Mouse (Mus musculus) liver, embryonic 12.5 days (tissue): ENCODE measurements around the gene Prpf6. TPM values are rescaled to one million over a fixed set of nuclear protein-coding genes. Genes with fewer than 3 reads are reported as not detected.

ENCODE experiments used
- ATAC-seq: fragments of 200-750 bp; cut with Nextera tagmentation; 2 replicates; pipeline ENCODE4 v1.8.0; 2017; ENCODE audit warnings: moderate number of reproducible peaks, mild to moderate bottlenecking, moderate library complexity
- H3K27ac ChIP-seq: fragments of 300-500 bp; sonication (generic); 2 replicates; pipeline ENCODE4 v1.5.1; 2016; ENCODE audit warnings: mild to moderate bottlenecking
- H3K27me3 ChIP-seq: fragments of 300-500 bp; sonication (generic); replicated peaks from 2 replicates; pipeline ENCODE4 v1.6.1; 2016; ENCODE audit warnings: mild to moderate bottlenecking, moderate library complexity
- H3K36me3 ChIP-seq: fragments of 300-500 bp; sonication (generic); 2 replicates; pipeline ENCODE4 v1.6.1; 2016; ENCODE audit warnings: mild to moderate bottlenecking, moderate library complexity
- H3K4me1 ChIP-seq: fragments of 300-500 bp; sonication (generic); 2 replicates; pipeline ENCODE4 v1.6.1; 2016
- H3K4me2 ChIP-seq: fragments of 300-500 bp; sonication (generic); 2 replicates; pipeline ENCODE4 v1.6.1; 2016; ENCODE audit warnings: mild to moderate bottlenecking, moderate library complexity
- H3K4me3 ChIP-seq: fragments of 300-500 bp; sonication (generic); 2 replicates; pipeline ENCODE4 v1.5.1; 2016; ENCODE audit warnings: mild to moderate bottlenecking, moderate library complexity
- H3K9ac ChIP-seq: fragments of 300-500 bp; sonication (generic); 2 replicates; pipeline ENCODE4 v1.6.1; 2016; ENCODE audit warnings: mild to moderate bottlenecking, moderate library complexity
- H3K9me3 ChIP-seq: fragments of 300-500 bp; sonication (generic); replicated peaks from 2 replicates; pipeline ENCODE4 v1.6.1; 2016; ENCODE audit warnings: mild to moderate bottlenecking, moderate library complexity
- WGBS: fragments of 180-500 bp; shearing (Covaris S2); methylation state at CpG from one replicate; pipeline ENCODE4 v1.1.7; 2016; ENCODE audit not compliant: insufficient replicate concordance; 5-methylcytosine and 5-hydroxymethylcytosine counted together
- polyA plus RNA-seq: library from polyadenylated mRNA; unstranded; fragments of >200 nt; fragmentation: Nextera tagmentation; extraction: Ambion mirVana; gene quantifications from 2 replicates; pipeline ENCODE4 v1.2.1, GENCODE M21; 2016

Gene Prpf6
- polyA plus RNA-seq, 1 experiment from 2014 or later = 48.2 TPM

DNA sequence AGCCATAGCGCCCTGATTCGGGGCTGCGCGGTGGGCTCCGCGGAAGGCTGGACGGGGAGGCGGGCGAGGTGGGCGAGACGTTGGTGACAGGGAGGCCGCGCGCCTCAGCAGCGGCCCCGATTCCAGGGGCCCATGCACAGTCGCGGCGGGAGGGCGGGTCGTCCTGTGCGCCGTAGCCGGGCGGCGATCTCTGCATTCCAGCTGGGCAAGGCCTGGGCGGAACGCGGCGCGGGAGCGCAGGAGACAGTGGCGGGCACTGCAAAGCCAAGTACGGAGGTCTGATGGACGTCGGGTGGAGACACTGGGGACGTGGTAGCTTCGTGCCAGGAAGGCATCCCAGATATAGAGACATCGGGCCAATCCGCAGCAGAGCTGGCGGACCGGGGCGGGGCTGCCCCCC lies 79.7 kb downstream of the Prpf6 start, which contains the start of gene Sox18:
Gene Sox18, minus strand, starts transcription at position 315 of the 400 bp plus-strand sequence.
- peak within 1 kb of the TSS; percentile 61 for H3K4me2 ChIP-seq
- peaks cover 17% of the 10 kb centered on the region for H3K4me1 ChIP-seq
- H3K36me3 ChIP-seq = no peaks in the 10 kb centered on the region
- H3K27me3 ChIP-seq = peaks cover 80% of the 10 kb centered on the region
- no peaks in the 10 kb centered on the region for H3K9me3 ChIP-seq
- H3K4me3 ChIP-seq = peak within 1 kb of the TSS; percentile 49
- under 1% methylated on average over 43 of the region's 43 CpGs for WGBS
- no peak for ATAC-seq
- H3K9ac ChIP-seq = peak within 1 kb of the TSS; percentile 45; the same call in 1 of the 2 replicates
- no peak within 1 kb of the TSS for H3K27ac ChIP-seq

DNA sequence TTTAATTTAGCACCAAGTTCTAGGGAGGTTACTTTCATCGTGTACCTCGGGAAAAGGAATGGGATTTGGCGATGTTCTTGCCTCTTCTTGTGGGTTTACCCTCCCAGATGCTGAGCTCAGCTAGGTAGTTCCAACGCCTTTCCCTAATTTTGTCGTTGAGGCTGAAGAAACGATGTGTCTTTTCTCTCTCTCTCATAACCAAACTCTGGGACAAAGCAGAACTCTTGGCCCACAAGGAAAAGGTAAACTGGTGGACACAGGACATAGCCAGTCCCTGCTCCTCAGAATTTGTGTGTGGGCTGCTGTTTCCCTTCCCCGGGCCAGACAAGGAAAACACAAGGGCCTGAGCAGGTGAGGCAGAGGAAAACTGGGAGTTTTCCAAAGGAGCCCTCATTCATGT lies 80.3 kb downstream of the Prpf6 start:
- Histone ChIP-seq H3K36me3 (no peaks in the 10 kb centered on the region), H3K9ac (no peak overlapping the region), H3K4me1 (peaks cover 17% of the 10 kb centered on the region), H3K9me3 (no peaks in the 10 kb centered on the region), H3K27me3 (peaks cover 81% of the 10 kb centered on the region), H3K27ac (no peak overlapping the region), H3K4me3 (no peak overlapping the region), H3K4me2 (no peak overlapping the region)
- ATAC-seq = no peak
- WGBS = 33% methylated on average over 7 of the region's 7 CpGs

DNA sequence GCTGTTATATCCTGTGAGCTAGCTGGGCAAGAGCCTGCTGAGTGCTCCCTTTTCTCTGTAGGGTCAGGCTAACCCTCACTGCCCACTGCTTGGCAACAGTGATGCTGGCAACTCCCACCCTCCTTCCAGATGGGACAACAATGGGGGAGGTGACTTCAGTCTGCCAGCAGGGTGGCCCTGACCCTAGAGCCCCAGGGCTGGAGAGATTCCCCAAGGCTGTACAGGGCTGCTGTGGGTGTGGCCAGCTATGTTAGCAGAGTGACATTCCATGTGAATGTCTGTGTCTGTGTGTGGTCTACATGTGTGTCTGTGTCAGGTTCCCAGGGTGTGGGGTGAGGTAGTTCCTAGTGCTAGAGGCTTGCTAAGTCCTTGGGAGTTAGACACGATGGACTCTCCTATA lies 81.8 kb downstream of the Prpf6 start:
- no peak for ATAC-seq
- H3K4me1 ChIP-seq = peaks cover 22% of the 10 kb centered on the region
- H3K27ac ChIP-seq = no peak overlapping the region
- H3K4me2 ChIP-seq = no peak overlapping the region
- H3K9me3 ChIP-seq = no peaks in the 10 kb centered on the region
- 47% methylated on average over 1 of the region's 1 CpGs for WGBS
- H3K9ac ChIP-seq = no peak overlapping the region
- H3K4me3 ChIP-seq = no peak overlapping the region
- no peaks in the 10 kb centered on the region for H3K36me3 ChIP-seq
- peaks cover 74% of the 10 kb centered on the region for H3K27me3 ChIP-seq

DNA sequence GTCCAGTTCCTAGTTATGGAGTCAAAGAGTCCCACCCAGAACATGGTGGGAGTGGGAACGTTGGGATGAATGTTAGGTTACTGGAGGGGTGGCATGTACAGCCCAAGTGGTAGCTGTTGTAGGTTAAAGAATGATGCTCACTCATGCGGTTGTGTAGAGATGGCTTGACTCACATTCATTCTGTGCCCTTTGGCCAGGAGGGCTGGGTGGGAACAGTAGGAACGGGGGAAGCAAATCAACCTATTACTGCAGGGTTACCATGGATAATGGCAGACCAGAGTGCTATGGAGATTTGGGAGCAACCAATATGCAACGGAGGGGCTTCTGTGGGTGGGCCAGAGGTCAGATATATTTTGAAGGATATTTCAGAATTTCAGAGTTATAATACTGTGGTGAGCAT lies 83.3 kb downstream of the Prpf6 start:
- peaks cover 59% of the 10 kb centered on the region for H3K27me3 ChIP-seq

DNA sequence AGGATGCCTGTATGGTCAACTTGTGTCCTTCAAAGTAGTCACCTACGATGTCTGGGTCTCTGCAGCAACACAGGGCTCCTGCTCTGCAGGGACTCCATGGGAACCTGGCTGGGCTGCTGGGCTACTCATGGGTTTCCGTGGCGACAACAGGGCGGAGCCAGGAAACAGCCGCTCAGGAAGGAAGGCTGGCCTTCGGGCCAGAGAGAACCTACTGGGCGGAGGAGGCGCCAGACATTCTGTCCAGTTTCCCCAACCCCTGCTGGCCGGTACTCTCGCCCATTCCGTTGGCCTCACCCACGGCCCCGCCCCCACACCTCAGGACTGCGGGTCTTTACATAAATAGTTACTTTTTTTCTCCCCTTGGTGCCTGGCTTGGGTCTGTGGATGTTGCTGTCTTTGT lies 83.8 kb downstream of the Prpf6 start:
- Histone ChIP-seq H3K27ac (no peak overlapping the region), H3K27me3 (peaks cover 56% of the 10 kb centered on the region), H3K9ac (no peak overlapping the region), H3K4me3 (peak overlapping the region; percentile 20; the same call in 1 of the 2 replicates), H3K36me3 (no peaks in the 10 kb centered on the region), H3K4me1 (peaks cover 32% of the 10 kb centered on the region), H3K9me3 (no peaks in the 10 kb centered on the region), H3K4me2 (peak overlapping the region; percentile 55)
- WGBS = 2% methylated on average over 14 of the region's 14 CpGs
- ATAC-seq = no peak

More for the DNA sequence above, 83.3 kb downstream of the Prpf6 start:
- WGBS = 66% methylated on average over 4 of the region's 4 CpGs
- no peak for ATAC-seq
- Histone ChIP-seq H3K27ac (no peak overlapping the region), H3K4me2 (peak overlapping the region; percentile 55; the same call in 1 of the 2 replicates), H3K9me3 (no peaks in the 10 kb centered on the region), H3K4me1 (peaks cover 30% of the 10 kb centered on the region), H3K9ac (no peak overlapping the region), H3K4me3 (no peak overlapping the region), H3K36me3 (no peaks in the 10 kb centered on the region)

DNA sequence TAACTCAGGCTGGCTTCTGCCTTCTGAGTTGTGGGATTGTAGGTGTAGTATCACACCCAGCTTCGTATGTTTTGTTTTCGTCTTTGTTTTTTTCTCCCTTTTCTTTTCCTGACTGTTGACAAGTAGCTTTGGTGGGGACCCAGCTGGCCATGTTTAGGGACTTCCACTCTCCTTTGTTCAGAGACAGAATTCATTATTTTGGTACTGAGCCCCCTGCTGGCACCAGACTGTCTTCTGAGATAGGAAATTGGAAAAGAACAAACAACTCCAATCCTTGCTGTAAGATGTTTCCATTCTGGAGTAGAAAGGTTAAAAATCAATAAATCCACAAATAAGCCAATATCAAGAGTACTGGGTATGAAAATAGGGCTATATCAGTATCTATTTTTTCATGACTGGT lies 84.8 kb downstream of the Prpf6 start:
- peaks cover 37% of the 10 kb centered on the region for H3K4me1 ChIP-seq
- no peak overlapping the region for H3K4me2 ChIP-seq
- H3K9ac ChIP-seq = no peak overlapping the region
- no peak for ATAC-seq
- H3K4me3 ChIP-seq = no peak overlapping the region
- H3K27me3 ChIP-seq = peaks cover 55% of the 10 kb centered on the region
- no peak overlapping the region for H3K27ac ChIP-seq
- no peaks in the 10 kb centered on the region for H3K9me3 ChIP-seq
- WGBS = 28% methylated on average over 2 of the region's 2 CpGs
- H3K36me3 ChIP-seq = no peaks in the 10 kb centered on the region

DNA sequence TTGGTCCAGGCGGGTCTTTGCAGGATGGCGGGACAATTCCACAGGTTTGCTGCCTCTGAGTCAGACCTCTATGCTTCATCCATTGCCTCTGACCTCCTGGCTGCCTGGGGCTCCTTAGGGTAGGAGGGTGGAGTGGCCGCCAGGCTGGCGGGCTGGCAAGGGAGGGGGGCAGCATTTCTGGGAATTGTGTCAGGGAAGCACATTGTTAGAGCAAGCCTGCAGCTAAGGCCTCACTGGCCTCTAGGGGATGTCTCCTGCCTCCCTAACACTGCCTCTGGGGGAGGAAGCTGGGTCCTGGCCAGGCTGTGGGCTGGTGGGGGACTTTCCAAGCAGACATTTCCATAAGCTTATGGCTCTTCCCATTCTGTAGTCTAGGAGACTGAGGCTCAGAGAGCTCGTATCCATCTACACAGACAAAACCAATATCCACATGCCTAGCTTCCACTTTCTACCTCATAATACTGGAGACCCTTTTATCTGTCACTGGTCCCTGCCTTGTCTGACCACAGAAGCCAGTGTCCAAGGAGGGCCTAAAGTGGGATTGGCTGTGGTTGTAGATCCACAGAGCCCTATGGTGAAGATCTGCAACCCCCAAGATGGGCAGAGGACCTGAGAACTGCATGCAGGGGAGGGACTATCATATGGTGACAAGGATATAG lies 85.6 kb downstream of the Prpf6 start:
- 71% methylated on average over 5 of the region's 5 CpGs for WGBS
- Histone ChIP-seq H3K4me1 (peaks cover 43% of the 10 kb centered on the region), H3K4me3 (no peak overlapping the region), H3K36me3 (no peaks in the 10 kb centered on the region), H3K9me3 (no peaks in the 10 kb centered on the region), H3K27me3 (peaks cover 48% of the 10 kb centered on the region), H3K27ac (no peak overlapping the region), H3K9ac (no peak overlapping the region), H3K4me2 (no peak overlapping the region)
- no peak for ATAC-seq

DNA sequence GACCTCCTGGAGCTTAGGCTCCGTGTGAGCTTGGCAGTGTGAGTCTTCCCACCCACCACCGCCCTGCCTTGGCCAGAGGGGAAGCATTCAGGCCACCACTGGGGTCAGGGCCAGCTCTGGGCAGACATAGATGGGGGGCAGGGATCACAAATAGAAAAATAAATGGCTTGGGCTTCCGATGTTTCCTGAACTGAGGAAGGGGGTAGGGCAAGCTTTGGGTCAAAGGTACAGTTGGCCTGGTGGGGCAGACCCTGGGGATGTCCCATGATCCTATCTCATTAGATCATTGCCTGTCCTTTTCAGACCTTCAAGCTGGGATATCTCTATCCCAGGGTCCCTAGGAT lies 86.1 kb downstream of the Prpf6 start:
- 31% methylated on average over 3 of the region's 3 CpGs for WGBS
- H3K4me1 ChIP-seq = peaks cover 43% of the 10 kb centered on the region
- no peak overlapping the region for H3K27ac ChIP-seq
- peaks cover 48% of the 10 kb centered on the region for H3K27me3 ChIP-seq
- no peaks in the 10 kb centered on the region for H3K9me3 ChIP-seq
- ATAC-seq = no peak
- no peaks in the 10 kb centered on the region for H3K36me3 ChIP-seq
- no peak overlapping the region for H3K9ac ChIP-seq
- no peak overlapping the region for H3K4me2 ChIP-seq
- H3K4me3 ChIP-seq = no peak overlapping the region

DNA sequence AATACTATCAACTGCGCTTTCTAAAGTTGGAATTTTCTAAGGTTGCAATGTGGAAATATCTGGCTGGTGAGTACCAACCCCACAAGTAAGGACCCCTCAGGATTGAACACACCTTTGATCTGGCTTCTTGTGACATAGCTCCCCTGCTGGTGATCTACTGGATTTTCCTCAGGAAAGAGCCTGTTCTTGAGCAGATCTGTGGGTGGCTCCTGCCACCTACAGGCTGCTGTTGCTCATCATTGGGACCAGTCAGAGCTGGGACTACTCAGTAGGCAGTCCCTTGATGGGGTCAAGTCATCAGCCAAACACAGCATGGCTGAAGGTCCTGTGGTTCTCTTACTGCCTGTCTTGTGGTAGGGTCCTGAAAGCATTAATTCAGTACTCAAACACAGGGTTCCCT lies 87.1 kb downstream of the Prpf6 start:
- H3K9ac ChIP-seq = no peak overlapping the region
- H3K9me3 ChIP-seq = no peaks in the 10 kb centered on the region
- H3K4me3 ChIP-seq = no peak overlapping the region
- 36% methylated on average over 1 of the region's 1 CpGs for whole genome bisulfite sequencing
- H3K4me2 ChIP-seq = no peak overlapping the region
- H3K4me1 ChIP-seq = peaks cover 43% of the 10 kb centered on the region
- peaks cover 38% of the 10 kb centered on the region for H3K27me3 ChIP-seq
- peak; percentile 67 for ATAC-seq
- no peaks in the 10 kb centered on the region for H3K36me3 ChIP-seq
- H3K27ac ChIP-seq = no peak overlapping the region

DNA sequence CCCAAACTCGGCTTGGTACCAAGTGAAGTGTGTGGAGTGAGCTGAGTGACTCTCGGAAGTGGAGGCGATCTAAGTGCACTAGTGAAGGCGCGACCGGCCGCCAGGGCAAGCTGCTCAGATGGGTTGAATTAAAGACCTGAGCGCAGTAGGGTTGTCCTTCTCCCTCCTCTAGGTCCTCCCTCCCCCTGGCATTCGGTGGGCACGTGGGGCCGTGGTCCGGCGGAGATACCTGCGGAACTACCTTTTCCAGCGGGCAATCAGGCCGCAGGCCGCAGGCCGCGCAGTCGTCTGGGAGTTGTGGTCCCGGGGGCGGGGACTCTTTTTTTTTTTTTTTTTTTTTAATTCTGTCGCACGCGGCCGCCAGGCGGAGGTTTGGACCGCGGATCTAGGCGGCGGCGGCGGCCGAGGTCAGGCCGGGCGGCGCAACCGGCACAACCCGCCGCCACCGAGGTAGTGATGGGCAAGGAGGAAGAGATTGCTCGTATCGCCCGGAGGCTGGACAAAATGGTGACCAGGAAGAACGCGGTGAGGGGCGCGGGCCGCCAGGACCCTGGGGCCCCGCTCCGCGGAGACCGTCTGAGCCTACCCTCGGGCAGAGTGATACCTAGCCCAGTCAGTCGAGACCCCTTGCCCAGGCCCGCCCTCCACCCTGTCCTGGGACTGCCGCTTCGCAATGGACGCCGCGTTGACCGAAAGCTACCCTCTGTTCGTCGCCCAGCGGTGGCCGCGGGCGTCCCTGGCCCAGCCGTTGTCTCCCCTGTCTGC lies 88.5 kb downstream of the Prpf6 start, which contains the start of gene Tcea2:
Gene Tcea2, plus strand, starts transcription at position 360 of the 765 bp plus-strand sequence.
- Histone ChIP-seq H3K27me3 (peaks cover 24% of the 10 kb centered on the region), H3K27ac (0 out of 2 replicates have a peak within 1 kb of the TSS, but pooled peaks have one; percentile 23), H3K4me3 (peak within 1 kb of the TSS; percentile 63), H3K9me3 (no peaks in the 10 kb centered on the region), H3K4me2 (peak within 1 kb of the TSS; percentile 90), H3K9ac (peak within 1 kb of the TSS; percentile 72), H3K36me3 (no peaks in the 10 kb centered on the region), H3K4me1 (peaks cover 43% of the 10 kb centered on the region)
- ATAC-seq = peak; percentile 28; the same call in 1 of the 2 replicates
- WGBS = under 1% methylated on average over 69 of the region's 69 CpGs

DNA sequence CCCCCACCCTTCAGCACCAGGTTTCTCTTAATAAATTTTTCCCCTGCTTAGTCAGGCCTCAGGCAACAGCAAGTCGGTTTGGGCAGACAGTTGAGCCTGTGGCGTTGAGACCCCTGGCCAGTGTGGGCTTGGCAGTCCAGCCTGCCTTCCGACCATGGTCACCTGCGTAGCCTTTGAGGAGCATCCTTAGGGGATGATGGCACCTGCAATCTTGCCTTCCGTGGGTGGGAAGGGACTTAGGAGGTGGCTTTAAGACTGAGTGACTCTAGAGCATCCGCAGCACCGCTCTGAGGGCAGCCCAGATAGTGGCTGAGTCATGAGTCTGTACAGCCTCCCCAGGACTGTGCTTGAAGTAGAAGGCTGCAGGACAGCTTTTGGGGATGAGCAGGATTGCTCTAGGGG lies 89.0 kb downstream of the Prpf6 start:
- Histone ChIP-seq H3K27me3 (peaks cover 21% of the 10 kb centered on the region; the same call in 1 of the 2 replicates), H3K27ac (no peak overlapping the region), H3K4me2 (peak overlapping the region; percentile 90), H3K9ac (peak overlapping the region; percentile 72), H3K4me3 (peak overlapping the region; percentile 63), H3K9me3 (no peaks in the 10 kb centered on the region), H3K4me1 (peaks cover 37% of the 10 kb centered on the region), H3K36me3 (no peaks in the 10 kb centered on the region)
- WGBS = 14% methylated on average over 7 of the region's 7 CpGs
- peak; percentile 19; the same call in 1 of the 2 replicates for ATAC-seq

DNA sequence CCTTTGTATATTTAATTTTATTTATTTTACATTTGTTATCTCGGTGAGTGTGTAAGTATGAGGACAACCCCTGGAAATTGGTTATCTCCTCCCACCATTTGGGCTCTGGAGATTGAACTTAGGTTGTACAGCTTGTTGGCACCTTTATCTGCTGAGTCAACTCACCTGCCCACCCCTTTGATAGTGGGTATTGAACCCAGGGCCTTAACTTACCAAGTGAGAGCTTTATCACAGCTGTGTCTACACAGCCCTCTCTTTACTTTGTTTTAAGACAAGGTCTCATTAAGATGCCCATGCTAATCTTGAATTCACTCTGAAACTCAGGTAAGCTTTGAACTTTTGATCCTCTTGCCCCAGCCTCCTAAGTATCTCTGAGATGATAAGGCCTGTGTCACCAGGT lies 90.3 kb downstream of the Prpf6 start:
- ATAC-seq = no peak
- 58% methylated on average over 1 of the region's 1 CpGs for WGBS
- Histone ChIP-seq H3K27ac (no peak overlapping the region), H3K4me3 (no peak overlapping the region), H3K9ac (no peak overlapping the region), H3K27me3 (peaks cover 19% of the 10 kb centered on the region; the same call in 1 of the 2 replicates), H3K4me2 (no peak overlapping the region), H3K9me3 (no peaks in the 10 kb centered on the region), H3K4me1 (peaks cover 32% of the 10 kb centered on the region), H3K36me3 (peaks cover 7% of the 10 kb centered on the region; the same call in 1 of the 2 replicates)
